Mouse (Mus musculus): ENCODE measurements around the gene Cyp2g1. TPM values are rescaled to one million over a fixed set of nuclear protein-coding genes. Genes with fewer than 3 reads are reported as not detected.

Gene Cyp2g1
- 0.07 TPM in 1 of 2 replicates, not detected in the other for polyA plus RNA-seq (2012; rRNA removed)

DNA sequence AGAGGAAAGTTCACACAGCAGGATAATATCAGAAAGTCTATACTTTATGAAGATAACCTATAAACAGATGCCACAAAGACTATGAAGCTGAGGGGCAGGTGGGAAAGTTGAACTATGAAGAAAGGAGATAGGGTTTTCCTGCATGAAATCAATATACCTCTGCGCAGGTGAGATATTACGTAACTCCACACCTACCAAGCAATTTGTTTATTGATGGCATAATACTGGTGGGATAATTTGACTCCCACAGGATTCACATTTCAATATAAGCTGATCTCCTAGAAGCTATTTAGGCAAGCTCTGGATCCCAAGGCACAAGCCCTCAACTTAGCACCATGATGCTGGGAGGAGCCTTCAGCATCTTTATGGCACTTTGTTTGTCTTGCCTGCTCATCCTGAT, at the start of gene Cyp2g1:
TSS of gene Cyp2g1 (plus strand) at position 301 of the 400 bp plus-strand sequence.

DNA sequence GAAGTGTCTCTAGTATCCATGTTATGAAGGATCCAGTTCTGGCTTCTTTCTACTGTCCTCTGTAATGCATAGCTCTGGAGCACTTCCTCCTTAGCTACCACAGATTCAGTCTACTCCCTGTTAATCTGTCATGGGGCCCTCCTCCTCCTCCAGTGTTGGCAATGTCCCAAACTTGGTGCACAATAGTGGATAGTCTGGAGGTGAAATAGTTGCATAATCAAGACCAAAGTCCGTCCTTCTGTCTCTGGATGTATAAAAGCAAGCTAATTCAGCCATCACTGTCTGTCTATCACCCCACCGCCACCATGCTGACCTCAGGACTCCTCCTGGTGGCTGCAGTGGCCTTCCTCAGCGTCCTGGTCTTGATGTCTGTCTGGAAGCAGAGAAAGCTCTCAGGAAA, 26.4 kb downstream of the Cyp2g1 start, which contains the start of gene Cyp2a5:
TSS of gene Cyp2a5 (plus strand) at position 247 of the 400 bp plus-strand sequence.

Other genes starting within 250 kb of the Cyp2g1 start
- gene Vmn1r185, start 190.4 kb upstream of the Cyp2g1 start, polyA plus RNA-seq (2012; rRNA removed) = not detected in 2 replicates
- 0.07 TPM in 1 of 2 replicates, not detected in the other for gene Cyp2b23, start 122.5 kb upstream of the Cyp2g1 start, polyA plus RNA-seq (2012; rRNA removed)
- gene Cyp2b19, start 51.8 kb upstream of the Cyp2g1 start, polyA plus RNA-seq (2012; rRNA removed) = 0.20 TPM in 1 of 2 replicates, not detected in the other
- 0.33 and 1.1 TPM in 2 replicates for gene Cyp2a5, start 26.4 kb downstream of the Cyp2g1 start, polyA plus RNA-seq (2012; rRNA removed)
- not detected in 2 replicates for gene Cyp2a22, start 130.5 kb downstream of the Cyp2g1 start, polyA plus RNA-seq (2012; rRNA removed)
- 0.08 TPM in 1 of 2 replicates, not detected in the other for gene Cyp2a12, start 220.2 kb downstream of the Cyp2g1 start, polyA plus RNA-seq (2012; rRNA removed)